Mouse (Mus musculus): ENCODE data around the gene Tecpr1. TPM values are rescaled to one million over a fixed set of nuclear protein-coding genes. Genes with fewer than 3 reads are reported as not detected.

The Tecpr1 gene
- 63.0 and 64.6 TPM in 2 replicates for polyA plus RNA-seq (2012; ENCODE audit: low replicate concordance)

GRCm38 (mm10) chr5:144223503-144223862 lies at the start of gene Tecpr1:
Gene Tecpr1 (minus strand): TSS chr5:144223615.

GRCm38 (mm10) chr5:144243901-144244487 lies 20.6 kb upstream of the Tecpr1 start, which contains the start of gene Bri3:
Gene Bri3 (plus strand): TSS chr5:144244437.

GRCm38 (mm10) chr5:144189950-144190583 lies 33.3 kb downstream of the Tecpr1 start, which contains the start of gene Bhlha15:
Gene Bhlha15 (plus strand): TSS chr5:144190286.

Other genes with a start within 250 kb of the Tecpr1 start
- gene Ccz1, start 208.7 kb downstream of the Tecpr1 start, polyA plus RNA-seq (2012; ENCODE audit: low replicate concordance), result 46.0 and 76.8 TPM in 2 replicates
- not detected in 2 replicates for gene Ocm, start 196.9 kb downstream of the Tecpr1 start, polyA plus RNA-seq (2012; ENCODE audit: low replicate concordance)
- gene Lmtk2, start 123.2 kb downstream of the Tecpr1 start, polyA plus RNA-seq (2012; ENCODE audit: low replicate concordance), result 14.9 and 17.7 TPM in 2 replicates
- gene Bhlha15, start 33.3 kb downstream of the Tecpr1 start, polyA plus RNA-seq (2012; ENCODE audit: low replicate concordance), result 5.7 and 5.9 TPM in 2 replicates
- gene Bri3, start 20.8 kb upstream of the Tecpr1 start, polyA plus RNA-seq (2012; ENCODE audit: low replicate concordance), result 37.4 and 106 TPM in 2 replicates
- 0.04 and 0.06 TPM in 2 replicates for gene Baiap2l1, start 134.5 kb upstream of the Tecpr1 start, polyA plus RNA-seq (2012; ENCODE audit: low replicate concordance)